Mouse (Mus musculus): ENCODE measurements around the gene Cx3cl1. TPM values are rescaled to one million over a fixed set of nuclear protein-coding genes. Genes with fewer than 3 reads are reported as not detected.

Gene Cx3cl1
- total RNA-seq, 2 experiments from 2014 or later, result 348 to 361 TPM

DNA sequence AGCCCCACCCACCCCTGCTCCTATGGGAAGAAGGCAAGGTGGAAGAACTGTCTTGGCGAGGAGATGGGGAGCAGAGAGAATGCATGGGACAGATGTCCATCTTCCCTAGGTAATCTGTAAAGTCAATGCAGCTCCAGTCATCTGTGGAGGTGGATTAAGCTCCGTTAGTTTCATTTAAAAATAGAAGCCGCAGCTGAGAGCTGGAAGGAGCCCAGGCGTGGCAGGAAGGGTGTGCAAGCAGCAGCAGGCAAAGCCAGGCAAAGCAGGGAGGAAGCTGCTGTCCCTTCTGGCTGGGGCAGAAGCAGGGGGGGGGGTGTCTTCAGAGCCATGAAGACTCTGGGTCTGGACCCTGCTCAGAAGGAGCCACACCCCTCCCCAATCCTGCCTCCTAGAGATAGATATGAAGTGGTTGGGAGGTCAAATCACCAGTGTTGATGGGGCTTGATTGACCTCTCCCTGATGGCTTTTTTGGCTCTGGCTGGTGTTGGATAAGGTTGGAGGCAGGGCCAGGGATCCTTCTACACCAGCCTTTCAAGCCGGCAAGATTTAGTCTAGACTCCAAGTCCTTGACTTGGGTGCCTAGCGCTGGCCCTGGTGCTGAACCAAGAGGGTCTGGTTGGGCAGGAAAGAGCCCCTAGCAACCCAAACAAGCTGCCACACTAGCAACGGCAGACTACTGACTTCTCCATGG is 28.6 kb downstream of the Cx3cl1 start:
- peak; percentile 45 to 51 for DNase-seq (ENCODE audit: low spot score in 2 of 2)

DNA sequence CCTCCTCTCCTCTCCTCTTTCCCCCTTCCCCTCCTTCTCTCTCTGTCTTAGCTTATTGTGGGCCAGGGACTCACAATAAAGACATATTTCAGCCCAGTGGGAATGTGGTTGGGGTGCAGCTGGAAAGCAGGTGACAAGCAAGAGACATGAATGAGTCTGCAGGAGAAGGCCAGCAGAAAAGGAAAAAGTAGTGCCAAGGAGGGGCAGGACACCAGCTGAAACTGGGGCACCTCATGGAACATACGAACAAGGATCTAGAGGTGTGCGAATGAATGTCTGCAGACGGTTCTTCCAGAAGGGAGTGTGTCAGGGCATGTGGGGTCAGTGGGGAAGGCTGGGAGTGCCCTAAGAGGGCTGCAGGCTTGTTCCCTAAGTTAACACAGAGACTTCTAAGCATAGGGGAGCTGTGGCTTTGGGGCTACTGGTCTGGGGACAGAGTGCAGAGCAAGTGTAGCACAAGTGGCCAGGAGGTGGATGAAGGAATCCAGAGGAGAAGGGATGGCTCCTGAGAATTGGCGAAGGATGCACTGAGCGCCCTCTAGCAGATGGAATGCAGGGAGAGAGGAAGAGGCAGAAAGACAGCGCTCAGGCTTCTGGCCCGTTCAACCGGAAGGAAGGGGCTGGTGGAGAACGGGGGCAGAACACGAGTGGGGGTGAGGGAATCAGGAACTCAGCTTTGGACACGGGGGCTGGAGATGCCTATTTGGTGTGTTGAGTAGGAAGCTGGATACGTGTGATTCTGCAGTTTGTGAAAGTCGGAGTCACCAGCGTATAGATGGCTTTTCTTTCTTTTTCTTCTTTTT is 29.7 kb downstream of the Cx3cl1 start:
- peak in 1 of 2 experiments; percentile 53 for DNase-seq (ENCODE audit: low spot score in 2 of 2)

DNA sequence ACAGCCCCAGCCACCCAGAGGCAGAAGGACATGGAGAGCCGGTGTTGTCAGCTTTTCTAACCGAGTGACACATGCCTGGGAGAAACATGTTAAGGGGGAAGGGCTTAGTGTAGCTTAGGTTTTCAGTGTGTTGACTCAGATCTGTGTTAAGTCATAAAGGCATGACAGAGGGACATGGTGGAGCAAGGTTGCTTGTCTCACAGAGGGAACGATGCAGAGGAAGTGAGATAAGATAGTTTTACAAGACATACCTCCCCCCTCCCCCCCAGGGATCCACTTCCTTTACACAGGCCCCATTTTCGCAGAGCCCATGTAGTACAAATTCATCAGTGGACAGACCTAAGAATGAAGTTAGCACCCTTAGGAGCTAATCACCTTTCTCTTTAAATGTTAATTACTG is 30.6 kb downstream of the Cx3cl1 start:
- no peak for DNase-seq (ENCODE audit: low spot score in 2 of 2)

DNA sequence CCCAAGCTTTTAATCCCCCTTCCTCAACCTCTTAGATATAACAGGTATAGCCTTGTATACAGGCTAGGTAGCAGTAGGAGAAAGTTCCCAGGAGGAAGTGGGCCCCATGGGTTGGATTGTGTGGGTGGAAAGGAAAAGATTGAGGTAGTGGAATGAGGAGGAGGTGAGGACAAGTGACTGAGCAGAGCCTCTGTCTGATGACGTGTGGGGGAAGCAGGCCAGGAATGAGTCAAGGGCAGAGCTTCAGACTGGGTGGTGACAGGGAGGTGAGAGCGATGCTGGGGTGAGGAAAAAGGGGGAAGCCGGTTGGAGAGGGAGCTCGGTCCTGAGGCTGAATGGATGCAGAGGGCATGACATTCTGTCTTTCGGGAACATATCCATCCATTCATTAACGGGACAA is 31.7 kb downstream of the Cx3cl1 start:
- DNase-seq (ENCODE audit: low spot score in 2 of 2), result no peak

DNA sequence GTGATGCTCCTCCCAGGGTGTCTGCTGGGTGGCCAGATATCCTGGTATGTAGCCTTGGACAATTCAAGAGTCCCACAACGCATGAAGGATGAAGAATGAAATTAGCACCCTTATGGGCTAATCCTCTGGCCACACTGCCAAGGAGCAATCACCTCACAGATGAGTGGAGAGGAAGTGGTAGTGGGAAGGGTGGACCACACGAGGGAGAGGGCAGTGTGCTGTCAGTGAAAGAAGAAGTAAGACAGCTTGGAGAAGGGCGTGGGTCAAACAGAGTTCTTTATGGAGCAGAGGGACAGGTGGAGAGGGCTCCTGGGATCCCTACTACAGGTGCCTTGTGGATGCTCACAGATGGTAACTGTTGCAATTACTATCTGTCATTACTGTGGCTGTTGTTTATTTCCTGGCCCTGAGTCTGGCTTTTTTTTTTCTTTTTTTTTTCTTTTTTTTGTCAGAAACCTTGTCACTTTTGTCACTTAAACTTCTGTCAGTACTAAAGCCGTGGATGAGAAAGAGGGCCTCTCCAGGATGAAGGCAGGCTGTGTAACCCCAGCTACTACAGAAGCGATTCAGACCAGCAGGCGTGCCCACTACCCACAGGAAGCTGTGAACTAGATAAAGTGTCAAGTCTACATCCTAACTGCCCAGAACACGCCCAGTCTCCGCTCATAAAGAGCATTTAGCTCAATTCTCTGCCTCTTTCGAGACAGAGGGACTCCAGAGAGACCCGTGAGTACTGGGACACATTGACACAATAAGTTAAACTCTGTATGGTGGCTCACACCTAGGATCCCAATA is 32.9 kb downstream of the Cx3cl1 start:
- DNase-seq (ENCODE audit: low spot score in 2 of 2), result no peak

DNA sequence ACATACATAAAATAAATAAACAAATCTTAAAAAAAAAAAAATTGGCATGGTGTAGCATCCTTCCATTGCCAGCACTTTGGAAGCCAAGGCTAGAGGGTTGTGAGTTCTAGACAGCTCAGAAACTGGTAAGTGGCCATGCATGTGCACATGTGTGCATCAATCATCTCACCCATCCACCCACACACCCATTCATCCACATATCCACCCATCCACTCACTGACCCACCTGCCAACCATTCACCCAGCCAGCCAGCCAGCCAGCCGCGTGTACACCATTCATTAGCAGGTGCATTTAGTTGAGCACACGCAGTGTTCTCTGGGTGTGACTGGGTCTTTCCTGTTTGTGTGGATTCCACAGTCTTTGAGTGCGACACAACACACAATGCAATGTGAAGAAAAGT is 34.0 kb downstream of the Cx3cl1 start:
- DNase-seq (ENCODE audit: low spot score in 2 of 2), result no peak

DNA sequence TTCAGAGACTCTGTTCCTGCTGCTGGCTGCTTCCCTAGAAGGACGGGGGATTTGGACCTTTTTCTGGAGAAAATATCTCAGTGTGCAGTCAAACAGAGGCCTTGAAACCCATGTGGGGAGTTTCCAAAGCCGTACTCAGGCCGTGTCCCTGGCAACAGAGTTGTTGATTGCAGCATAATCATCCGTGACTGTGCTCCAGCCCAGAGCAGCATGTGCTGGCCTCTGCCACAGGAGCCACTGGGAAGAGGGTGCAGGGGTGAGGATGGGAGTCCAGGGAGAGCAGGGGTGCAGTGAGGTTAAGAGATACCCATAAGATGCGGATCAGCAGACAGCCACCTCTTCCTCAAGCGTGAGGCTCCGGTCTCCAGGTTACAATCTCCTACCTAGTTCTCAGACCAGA is 35.7 kb downstream of the Cx3cl1 start:
- no peak for DNase-seq (ENCODE audit: low spot score in 2 of 2)

DNA sequence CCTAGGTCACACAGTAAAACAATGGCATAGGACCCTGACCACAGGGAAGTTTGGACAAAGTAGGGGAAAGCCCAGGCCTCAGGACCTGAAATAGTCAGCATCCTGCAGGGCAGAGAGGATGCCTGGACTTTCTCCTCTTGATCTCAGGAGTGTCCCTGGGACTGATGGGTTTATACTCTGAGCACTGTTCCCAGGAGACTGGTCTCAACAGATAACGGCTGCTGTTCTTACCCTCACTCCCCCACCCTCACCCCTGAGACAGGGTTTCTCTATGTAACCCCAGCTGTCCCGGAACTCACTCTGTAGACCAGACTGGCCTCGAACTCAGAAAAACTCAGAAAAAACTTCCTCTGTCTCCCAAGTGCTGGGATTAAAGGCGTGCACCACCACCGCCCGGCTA is 36.6 kb downstream of the Cx3cl1 start:
- DNase-seq (ENCODE audit: low spot score in 2 of 2), result no peak

DNA sequence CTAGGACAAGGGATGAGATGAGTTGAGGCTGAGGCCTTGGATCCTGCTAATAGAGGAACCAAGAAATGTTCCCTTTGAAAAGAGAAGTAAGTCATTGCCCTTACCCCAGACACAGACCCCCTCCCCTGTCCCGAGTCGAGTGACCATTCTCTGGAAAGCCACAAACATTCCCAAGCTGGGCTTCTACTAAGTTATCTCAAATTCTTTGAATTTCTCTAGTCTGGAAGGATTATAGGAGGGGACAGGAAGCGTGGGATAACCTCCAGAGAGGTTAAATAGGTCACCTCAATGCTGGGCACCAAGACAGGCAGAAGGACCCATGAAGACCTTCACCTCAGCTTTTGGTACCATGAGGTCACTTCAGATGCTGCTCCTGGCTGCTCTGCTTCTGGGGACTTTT is 38.3 kb downstream of the Cx3cl1 start, which contains the start of gene Ccl17:
Ccl17 (plus strand) TSS at position 301 of the 400 bp plus-strand sequence.
- DNase-seq (ENCODE audit: low spot score in 2 of 2), result no peak

DNA sequence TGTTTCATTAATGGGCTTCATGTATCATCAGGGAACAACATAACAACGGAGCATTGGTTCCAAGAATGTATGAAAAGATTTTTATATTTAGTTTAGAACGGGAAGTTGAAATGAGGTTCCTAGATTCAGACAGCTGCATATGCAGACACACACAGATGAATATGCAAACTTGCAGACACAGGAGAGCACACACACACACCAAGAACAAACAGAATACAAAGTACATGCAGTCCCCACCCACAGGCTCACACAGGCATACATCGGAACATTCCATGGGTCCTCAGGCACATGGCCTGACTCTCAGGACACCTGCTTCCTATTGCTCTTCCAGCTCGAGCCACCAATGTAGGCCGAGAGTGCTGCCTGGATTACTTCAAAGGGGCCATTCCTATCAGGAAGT is 39.0 kb downstream of the Cx3cl1 start:
- no peak for DNase-seq (ENCODE audit: low spot score in 2 of 2)

DNA sequence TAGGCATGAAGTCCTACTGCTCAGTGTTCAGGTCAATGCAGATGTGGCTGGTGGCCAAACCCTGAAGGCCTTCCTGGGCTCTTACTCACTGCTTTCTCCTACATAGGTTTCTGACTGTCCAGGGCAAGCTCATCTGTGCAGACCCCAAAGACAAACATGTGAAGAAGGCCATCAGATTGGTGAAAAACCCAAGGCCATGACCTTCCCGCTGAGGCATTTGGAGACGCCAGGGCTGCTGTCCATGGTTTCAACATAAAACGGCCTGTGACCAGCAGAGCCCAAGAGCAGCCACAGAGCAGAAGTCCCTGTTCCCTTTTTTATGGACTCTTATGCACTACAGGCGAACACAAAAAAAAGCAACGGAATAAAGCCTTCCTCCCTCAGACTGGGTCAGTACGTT is 39.8 kb downstream of the Cx3cl1 start:
- DNase-seq (ENCODE audit: low spot score in 2 of 2), result no peak

DNA sequence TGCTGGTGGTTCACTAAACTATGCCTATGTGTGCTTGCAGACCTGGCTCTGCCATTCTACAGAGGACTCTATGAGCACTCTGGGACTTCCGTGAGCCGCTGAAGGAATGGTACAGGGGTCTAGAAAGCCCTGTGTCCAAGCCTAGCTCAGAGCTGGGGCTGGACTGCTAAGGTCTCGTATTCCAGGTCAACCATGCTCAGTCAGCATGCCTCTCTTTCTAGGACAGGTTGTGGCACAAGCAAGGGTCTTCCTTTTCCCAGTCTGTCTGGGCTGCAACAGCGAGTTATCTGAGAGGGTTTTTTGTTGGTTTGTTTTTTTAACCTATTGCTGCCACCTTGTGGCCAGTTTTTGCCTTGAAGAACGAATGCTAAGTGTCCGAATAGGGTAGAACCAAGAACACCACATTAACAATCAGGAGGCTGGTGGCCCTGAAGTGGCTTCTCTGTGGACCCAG is 40.9 kb downstream of the Cx3cl1 start:
- DNase-seq (ENCODE audit: low spot score in 2 of 2), result peak; percentile 93

DNA sequence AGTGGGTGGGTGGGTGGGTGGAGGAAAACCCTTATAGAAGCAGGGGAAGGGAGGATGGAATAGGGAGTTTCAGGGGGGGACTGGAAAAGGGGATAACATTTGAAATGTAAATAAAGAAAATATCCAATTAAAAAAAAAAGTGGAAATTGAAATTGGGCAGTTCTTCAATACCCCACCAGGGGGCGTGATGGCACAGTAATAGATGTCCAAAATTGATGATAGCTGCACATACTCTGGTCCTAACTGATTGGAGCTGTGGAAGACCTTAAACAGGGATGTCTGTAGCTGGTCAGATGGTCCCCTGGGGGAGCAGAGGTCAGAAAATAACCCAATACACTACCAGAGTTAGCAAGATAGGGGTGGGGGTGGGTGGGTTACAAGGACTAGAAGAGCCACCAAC is 42.7 kb downstream of the Cx3cl1 start:
- DNase-seq (ENCODE audit: low spot score in 2 of 2), result peak in 1 of 2 experiments; percentile 50

DNA sequence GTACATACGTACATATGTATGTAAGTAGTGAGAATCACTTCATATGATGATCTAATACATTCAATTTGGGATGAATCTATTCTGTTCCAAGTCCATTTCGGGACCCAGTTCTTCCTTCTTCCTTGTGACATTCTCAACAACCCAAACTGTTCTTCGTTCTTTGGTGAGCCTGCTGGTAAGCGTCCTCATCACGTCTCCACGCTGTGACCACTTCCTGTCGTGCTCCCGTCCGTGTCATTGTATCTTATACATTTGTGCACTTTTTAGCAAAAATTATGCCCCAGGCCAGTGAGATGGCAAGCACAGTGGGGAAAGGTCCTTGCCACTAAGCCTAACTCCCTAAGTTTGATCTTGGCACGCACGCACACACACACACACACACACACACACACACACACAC is 46.1 kb downstream of the Cx3cl1 start:
- no peak for DNase-seq (ENCODE audit: low spot score in 2 of 2)

DNA sequence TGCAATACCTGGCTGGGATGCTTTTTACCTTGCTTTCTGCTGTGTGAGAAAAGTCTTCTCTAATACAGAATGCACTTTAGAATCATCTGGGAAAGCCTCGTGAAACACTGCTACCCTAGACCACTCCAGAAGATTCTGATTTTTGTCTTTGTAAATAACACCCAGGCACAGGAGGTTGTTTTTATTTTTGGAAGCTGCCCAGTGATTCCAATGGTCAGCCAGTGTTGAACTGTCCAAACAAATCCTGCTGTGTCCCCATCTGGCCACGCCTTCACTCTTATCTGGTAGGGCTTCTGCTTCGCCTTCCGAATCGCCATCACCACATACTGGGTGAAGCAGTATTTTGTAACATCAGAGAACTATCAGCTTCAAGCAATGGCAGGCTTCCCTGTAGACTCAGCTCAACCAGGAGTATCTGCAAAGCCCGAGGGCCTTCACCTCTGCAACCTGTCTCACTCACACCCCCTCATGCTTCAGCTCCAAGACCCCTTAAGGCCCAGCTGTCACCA is 47.9 kb downstream of the Cx3cl1 start:
- no peak for DNase-seq (ENCODE audit: low spot score in 2 of 2)

DNA sequence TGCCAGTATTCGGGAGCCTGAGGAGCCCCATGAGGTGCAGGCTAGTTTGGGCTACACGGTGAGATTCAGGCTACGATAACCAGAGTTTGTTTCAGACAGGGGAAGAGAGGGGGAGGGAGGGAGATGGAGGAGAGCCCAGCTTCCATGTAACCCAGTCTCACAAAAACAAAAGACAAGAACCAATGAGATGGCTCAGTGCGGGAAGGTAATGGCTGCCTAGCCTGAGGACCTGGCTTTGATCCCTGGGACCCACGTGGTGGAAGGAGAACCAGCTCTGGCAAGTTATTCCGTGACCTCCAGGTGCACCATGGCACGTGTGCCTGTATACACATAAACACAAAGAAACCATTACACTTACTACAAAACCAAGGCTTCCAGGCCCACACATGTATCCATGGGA is 48.7 kb downstream of the Cx3cl1 start:
- DNase-seq (ENCODE audit: low spot score in 2 of 2), result no peak

DNA sequence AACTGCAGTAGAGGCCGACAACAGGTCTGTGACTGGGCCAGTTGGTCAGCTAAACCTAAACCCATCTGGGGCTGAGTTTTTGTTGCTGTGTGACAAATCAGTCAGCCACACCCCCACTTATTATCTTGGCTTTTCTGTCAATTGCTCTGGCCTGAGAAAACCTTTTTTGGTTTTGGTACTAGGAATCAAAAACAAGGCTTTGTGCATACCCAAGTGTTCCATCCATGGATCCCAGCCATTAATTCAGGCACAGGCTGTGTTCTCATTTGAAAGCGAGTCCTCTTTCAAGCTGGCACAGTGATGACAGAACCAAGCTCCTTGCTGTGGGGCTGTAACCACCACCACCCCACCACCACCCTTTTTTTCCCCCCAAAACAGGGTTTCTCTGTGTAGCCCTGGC is 49.6 kb downstream of the Cx3cl1 start:
- DNase-seq (ENCODE audit: low spot score in 2 of 2), result no peak

DNA sequence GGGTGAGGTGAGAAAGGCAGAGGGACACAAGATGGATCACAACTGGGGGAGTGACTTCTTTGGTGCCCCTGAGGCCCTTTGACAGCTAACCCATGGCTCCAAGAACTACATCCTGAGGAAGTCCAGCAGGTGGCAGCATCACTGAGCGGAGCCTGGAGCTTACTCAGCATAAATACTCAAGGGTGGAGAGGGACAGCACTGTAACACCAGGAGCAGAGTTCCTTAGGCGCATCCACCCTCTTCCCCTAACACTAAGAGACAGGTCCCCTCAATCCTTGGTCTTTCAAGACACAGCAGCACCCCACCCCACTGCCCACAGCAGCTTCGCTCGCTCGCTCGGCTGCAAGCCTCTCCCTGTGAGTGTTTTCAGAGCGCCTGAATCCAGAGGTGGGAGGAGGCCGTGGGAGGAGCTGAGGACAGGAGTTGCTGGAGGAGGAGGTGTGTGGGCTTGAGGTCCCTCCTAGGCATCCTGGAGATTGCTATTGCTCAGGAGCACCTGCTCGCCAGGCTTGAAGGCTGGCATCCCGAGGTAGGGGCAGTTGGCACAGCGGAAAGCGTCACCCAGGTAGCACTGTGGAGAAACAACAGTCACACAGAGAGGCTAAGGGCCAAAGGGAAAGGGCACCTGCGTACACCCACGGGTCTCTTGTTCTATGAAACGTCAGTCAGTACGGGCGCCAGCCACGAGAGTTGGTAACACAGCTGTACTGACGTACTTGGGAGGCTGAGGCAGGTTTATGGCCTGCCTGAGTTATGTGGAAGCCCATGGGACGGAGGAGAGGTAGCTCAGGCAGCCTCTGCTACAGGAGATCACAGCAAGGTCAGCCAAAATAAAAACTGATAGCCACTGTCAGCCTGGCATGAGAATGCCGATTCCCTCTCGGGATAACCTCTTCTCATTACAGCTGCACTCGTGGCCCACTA is 51.1 kb downstream of the Cx3cl1 start:
- DNase-seq (ENCODE audit: low spot score in 2 of 2), result peak; percentile 68 to 73

DNA sequence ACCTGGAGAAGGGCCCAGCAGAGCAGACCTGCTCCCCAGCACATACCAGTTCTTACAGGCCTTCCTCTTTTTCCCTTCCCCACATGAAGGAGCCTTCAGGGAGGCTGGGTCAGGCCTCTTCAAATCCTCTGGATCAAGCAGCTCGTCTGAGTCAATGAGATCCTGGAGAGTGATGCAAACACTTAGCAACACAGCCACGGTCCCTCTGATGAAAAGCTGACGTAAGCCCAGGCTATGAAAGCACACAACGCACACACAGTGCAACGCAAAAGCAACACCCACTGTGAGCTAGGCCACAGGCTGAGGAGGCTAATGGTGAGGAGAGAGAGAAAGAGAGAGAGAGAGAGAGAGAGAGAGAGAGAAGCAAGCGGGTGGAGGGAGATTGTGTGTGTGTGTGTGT is 53.4 kb downstream of the Cx3cl1 start:
- no peak for DNase-seq (ENCODE audit: low spot score in 2 of 2)

DNA sequence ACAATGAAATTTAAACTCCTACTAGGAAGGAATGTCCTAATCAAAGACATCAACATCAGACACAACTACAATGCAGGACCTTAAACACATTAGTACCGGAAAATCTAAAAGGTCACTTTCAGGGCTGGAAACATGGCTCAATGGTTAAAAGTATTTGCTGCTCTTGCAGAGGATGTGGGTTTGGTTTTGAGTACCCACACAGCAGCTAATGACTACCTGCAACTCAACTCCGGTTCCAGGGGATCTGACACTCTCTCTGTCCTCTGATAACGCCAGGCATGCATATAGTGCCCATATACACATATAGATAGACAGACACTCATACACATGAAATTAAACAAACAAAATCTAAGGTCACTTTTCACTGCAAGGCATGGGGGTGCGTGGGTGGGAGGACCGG is 54.4 kb downstream of the Cx3cl1 start:
- no peak for DNase-seq (ENCODE audit: low spot score in 2 of 2)

DNA sequence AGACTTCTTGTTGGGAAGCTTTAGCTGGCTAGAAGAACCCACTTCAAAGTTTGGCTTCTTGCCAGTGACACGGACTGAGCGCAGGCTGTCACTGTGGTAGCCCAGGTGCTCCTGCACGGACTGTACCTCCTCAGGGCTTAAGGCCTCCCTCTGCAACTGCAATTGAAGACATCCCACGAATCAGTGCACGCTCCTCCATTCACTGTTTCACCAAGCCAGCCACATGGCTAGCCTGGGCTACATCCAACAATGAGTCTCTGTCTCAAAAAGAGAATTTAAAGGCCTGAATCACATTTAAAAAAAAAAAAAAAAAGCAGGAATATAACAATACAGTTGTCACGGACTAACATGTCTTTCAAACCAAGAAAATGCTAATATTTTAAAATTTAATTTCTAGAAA is 56.5 kb downstream of the Cx3cl1 start:
- DNase-seq (ENCODE audit: low spot score in 2 of 2), result no peak

Data from layer of hippocampus, postnatal 10 days (tissue).